Mouse (Mus musculus): ENCODE data around the gene Dapk1.

Gene Dapk1

DNA sequence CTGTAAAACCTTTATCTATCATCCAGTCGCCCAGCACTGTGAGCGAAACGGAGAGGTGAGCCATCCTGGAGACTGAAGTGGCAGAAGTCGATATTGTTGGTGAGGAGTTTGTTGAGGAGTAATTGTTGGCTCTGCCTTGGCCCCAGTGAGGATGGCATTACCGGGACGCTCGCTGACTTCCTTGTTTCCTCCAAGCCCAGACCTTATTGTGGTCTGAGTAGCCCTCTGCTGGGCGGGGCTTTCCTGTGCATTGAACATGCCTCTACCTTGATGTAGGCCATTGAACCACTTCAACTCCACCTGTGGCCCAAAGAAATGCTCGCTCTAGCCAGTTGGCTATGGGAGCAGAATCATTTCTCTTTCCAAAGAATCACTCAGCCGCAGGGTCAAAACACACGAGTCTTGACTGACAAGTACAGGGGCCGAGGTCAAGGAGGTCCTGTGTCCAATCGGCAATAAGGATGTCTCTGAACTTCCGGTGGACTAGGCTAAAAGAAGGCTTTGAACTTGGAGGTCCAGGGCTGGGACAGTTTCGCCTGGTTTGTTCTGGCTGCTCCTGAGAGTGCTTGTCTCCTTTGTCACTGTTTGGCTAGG is 13.4 kb downstream of the Dapk1 start:
- DNase-seq (ENCODE audit: low read depth, low spot score) = no peak

DNA sequence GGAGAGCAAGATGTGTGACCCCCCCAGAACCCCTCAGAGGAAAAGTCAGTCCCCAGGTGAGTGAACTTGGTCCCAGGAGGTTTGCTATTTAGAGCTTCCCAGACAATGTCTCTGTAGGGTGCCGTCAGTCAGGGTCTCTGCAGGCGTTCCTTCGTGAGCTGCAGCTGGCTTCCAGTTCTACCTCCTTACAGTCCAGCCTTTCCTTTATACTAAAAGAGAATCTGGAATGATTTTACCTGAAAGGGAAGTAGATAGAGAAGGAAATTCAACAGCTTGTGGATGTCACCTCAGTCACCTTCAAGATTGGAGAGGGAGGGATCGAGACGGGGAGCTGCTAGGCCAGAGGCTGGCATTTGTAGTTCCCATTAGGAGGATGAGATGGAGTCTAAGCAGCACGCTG is 14.3 kb downstream of the Dapk1 start:
- no peak for DNase-seq (ENCODE audit: low read depth, low spot score)

GRCm38 (mm10) chr13:60618287-60618686 is 16.5 kb downstream of the Dapk1 start:
- DNase-seq (ENCODE audit: low read depth, low spot score) = no peak

DNA sequence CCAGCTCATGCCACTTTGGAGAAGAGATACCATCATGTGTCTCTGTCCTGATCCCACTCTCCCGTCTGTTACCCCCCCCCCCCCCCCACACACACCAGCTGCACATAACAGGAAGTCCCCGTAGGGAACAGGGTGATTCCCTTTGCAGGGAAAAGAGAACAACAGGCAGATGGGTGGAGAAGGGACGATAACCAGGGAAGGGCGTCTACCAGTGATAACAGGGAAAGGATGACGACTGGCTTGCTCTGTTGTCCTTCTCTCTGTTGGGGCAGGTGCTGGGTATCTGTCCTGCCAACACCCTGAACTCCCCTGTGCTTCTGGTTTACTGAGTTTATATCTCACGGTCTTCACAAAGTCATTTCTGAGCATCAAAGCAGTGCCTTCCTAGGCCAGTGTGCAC is 18.0 kb downstream of the Dapk1 start:
- DNase-seq (ENCODE audit: low read depth, low spot score) = no peak

- no peak for DNase-seq (ENCODE audit: low read depth, low spot score)
Observed at GRCm38 (mm10) chr13:60621411-60621965, 19.7 kb downstream of the Dapk1 start.

GRCm38 (mm10) chr13:60625581-60625980 is 23.8 kb downstream of the Dapk1 start:
- DNase-seq (ENCODE audit: low read depth, low spot score) = no peak

DNA sequence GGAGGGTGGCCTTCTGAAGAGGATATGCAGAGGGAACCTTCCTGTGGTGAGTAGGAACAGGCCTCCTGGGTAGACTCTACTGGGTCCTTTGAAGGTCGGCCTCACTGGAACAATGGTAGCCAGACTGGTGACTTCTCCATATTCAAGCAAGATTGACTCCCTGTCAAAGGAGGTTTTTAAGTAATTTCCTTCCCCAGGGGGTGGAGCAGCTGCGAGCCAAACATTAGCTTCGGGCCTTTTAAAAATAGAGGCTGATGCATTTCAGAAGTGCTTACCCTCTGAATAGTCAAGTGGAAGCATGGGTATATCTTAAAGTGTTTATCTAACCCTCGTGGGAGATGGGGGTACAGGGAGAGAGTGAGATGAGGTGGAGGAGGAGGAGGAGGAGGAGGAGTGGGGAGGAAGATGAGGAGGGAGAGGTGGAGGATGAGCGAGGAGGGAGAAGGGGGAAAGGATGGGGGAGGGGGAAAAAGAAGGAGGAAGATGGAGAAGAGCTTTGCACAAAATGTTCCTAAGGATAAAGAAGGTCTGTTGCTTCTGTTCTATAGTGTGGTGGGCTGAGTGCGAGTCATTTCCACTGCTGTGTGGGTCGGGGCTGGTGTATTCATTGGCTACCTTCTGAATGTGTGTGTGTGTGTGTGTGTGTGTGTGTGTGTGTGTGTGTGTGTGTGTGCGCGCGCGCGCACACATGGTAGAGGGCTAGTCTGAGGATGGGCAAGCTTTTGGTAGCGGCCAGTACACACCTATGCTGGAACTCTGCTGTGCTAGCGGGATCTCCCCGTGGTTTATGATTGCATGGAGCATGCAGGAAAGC is 26.3 kb downstream of the Dapk1 start:
- DNase-seq (ENCODE audit: low read depth, low spot score) = no peak

GRCm38 (mm10) chr13:60628657-60628950 is 26.9 kb downstream of the Dapk1 start:
- no peak for DNase-seq (ENCODE audit: low read depth, low spot score)

- no peak for DNase-seq (ENCODE audit: low read depth, low spot score)
Observed at GRCm38 (mm10) chr13:60629419-60629818, 27.7 kb downstream of the Dapk1 start.

DNA sequence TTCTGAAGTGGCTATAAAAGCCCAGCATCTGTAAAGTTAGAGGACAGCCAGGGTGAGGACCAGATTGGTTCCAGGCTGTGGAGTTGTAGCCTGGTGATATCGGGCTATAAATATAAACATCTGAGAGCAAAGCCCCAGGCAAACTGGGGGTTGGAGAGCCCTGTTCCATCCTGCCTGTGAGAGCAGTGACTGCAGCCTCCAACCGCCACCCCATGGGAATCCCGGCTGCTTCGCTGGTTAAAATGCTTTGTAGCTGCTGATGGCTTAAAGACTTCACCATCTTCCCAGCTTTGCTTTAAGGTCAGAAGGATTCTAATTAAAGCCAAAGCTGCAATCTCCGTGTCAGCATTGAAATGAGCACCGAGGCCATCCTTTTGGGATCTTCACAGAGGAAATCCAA is 32.2 kb downstream of the Dapk1 start:
- no peak for DNase-seq (ENCODE audit: low read depth, low spot score)

- DNase-seq (ENCODE audit: low read depth, low spot score) = no peak
Observed at GRCm38 (mm10) chr13:60635636-60636035, 33.9 kb downstream of the Dapk1 start.

DNA sequence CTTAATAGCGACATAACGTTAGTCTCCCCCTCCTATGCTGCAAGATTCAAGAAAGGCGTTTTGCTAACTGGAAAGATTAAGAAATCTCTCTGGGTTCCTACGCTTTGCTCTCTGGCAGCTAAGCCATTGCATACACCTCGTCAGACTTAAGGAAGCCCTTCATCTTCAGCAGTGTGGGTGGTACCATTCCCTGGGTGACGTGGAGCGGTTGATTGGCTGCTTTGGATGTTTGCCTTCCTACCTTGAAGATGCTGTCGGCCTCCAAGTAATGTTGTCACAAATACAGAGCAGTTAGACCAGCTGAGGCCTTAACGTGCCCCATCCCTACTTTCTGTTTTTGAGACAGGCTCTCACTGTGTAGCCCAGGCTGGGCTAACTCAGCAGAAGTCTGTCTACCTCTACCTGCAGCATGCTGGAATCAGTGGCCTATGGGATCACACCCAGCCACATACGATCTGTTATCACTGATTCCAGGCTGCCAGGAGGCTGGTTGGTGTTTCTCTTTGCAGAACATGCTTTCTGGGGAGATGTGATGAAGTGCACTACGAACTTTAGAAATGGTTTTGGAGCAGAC is 37.8 kb downstream of the Dapk1 start:
- DNase-seq (ENCODE audit: low read depth, low spot score) = no peak

DNA sequence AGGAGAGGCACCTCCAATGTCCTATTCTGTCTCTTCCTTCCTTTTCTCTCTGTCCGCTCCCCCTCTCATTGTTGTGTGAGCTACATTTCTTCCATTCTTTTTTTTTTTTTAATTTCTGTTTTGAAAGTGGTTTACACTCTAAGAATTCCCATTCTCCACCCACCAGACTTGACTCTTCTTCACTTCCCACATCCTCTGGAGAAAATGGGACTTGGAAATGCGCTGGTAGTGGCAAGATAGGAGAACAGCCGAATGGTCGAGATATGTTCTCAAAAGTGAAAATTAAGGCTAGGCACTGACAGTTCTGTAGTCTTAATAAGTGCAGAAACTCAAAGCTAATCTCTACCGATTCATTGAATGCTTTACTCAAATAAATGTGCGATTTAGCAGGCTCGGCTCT is 38.7 kb downstream of the Dapk1 start:
- DNase-seq (ENCODE audit: low read depth, low spot score) = no peak

GRCm38 (mm10) chr13:60644457-60644889 is 42.7 kb downstream of the Dapk1 start:
- no peak for DNase-seq (ENCODE audit: low read depth, low spot score)

GRCm38 (mm10) chr13:60646791-60647190 is 45.0 kb downstream of the Dapk1 start:
- DNase-seq (ENCODE audit: low read depth, low spot score) = no peak

- no peak for DNase-seq (ENCODE audit: low read depth, low spot score)
Observed at GRCm38 (mm10) chr13:60648350-60648749, 46.6 kb downstream of the Dapk1 start.

DNA sequence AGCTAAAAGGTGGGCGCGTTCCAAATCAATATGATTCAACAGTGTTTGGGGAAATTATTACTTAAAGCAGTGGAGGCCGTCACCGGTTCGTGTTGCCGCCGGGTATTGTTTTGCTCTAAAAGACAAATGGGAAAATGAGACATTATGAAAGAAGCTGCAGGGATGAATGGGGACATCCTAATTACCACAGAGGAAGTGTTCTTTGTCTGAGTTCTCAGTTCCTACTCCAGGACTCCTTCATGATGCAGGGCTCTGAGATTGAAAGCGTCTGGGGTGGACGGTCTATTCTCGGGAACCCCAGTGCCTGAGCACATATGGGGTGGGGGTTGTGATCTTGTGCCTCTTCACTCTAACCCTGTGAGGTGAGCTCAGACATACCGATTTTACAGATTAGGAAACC is 48.3 kb downstream of the Dapk1 start:
- no peak for DNase-seq (ENCODE audit: low read depth, low spot score)

DNA sequence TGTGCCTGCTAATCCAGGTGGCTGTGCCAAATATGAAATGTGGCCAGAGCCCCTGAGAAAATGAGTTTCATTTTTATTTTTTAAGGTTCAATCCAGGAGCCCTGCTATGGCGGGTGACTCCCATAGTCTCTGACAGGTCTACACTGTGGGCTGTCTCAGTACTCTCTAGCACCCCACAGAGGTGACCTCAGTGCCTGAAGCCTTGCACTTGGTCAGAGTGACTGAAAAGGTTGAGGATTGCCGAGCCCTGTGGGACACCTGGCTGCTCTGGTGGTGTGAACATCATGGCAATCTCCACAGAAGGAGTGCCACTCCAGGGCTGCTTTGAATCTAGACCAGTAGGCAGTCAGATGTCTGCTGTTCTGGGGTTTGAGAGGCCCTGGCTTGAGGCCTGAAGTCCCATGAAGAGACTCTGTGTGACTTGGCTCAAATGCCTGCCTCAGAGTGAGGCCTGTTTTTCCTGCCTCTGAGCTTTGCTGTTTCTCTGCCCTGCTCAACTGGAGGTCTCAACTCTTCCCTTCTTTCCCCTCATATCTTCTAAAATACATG is 52.3 kb downstream of the Dapk1 start:
- no peak for DNase-seq (ENCODE audit: low read depth, low spot score)

GRCm38 (mm10) chr13:60655246-60655645 is 53.5 kb downstream of the Dapk1 start:
- DNase-seq (ENCODE audit: low read depth, low spot score) = no peak

DNA sequence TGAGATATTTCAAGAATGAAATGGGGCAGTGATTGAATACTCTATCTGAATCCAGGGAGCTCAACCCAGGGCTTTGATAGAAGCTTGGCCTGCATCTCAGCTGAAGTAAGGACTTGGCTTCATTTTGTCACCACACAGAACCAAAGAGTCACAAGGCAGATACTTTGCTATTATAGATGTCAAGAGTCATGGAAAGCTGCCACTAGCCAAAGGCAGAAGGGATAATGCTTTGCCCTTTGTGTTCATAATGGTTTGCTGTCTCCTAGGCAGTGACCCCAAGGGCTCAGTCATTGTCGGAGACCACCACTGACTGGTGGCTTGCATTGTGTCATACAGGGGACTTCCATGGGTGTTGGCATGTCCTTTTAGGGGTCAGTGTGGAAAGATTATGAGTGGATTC is 57.9 kb downstream of the Dapk1 start:
- no peak for DNase-seq (ENCODE audit: low read depth, low spot score)

DNA sequence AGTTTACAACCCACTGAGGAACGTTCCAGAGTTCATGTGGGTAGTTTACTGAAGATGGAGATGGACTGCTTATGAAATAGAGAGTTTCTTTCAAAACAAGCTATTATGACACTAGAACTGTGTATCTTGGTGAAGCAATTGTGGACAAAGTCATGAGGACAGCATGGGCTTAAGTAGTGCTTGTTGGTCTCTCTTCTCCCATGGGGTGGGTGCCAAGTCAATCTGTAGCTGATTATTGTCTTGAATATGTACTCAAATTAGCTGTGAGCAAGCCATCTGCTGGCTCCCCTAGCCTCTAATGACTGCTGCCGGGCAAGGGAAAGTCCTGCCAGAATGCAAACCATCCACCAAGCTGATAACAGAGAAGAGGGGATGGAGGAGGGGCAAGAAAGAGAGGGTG is 58.3 kb downstream of the Dapk1 start:
- DNase-seq (ENCODE audit: low read depth, low spot score) = no peak

DNA sequence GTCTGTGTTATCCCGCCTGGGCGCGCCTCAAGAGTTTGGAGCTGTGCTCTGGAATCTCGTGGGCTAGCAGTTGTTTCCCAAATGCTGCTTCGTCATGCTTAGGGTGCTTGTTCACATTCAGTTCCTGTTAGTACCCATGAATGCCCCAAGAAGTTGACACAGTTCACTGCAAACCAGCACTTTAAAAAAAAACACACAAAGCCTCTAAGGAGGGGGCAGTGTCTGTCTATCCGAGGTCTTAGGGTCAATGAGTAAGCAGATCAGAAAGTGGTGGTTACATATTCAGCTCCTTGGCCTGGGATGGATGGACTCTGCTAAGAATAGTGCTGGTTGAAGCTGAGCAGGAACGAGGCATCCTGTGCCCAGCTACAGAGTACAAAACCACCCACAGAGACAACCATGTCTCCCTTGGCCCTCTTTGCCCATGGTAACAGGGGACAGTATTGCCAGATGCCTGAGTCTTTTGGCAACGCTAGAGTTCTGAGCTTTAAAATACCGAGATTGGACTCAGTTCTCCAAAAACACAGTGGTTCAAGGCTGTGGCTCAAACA is 59.0 kb downstream of the Dapk1 start:
- no peak for DNase-seq (ENCODE audit: low read depth, low spot score)
